Mouse (Mus musculus) heart, embryonic 13.5 days (tissue): Measurements from ENCODE around the gene Ppm1h. TPM values are rescaled to one million over a fixed set of nuclear protein-coding genes. Genes with fewer than 3 reads are reported as not detected.

Experiments used
- ATAC-seq: fragments of 200-750 bp; cut with Nextera tagmentation; 2 replicates; pipeline ENCODE4 v1.8.0; 2017; ENCODE audit warnings: moderate TSS enrichment; ENCODE audit not compliant: insufficient number of reproducible peaks, low FRiP score, low TSS enrichment; ENCODE audit errors: extremely low read depth
- H3K27ac ChIP-seq: fragments of 300-500 bp; sonication (generic); replicated peaks from 2 replicates; pipeline ENCODE4 v1.5.1; 2015; ENCODE audit warnings: moderate library complexity, mild to moderate bottlenecking, inconsistent platforms
- H3K27me3 ChIP-seq: fragments of 300-500 bp; sonication (generic); replicated peaks from 2 replicates; pipeline ENCODE4 v1.6.1; 2015; ENCODE audit warnings: mild to moderate bottlenecking, inconsistent platforms
- H3K36me3 ChIP-seq: fragments of 300-500 bp; sonication (generic); 2 replicates; pipeline ENCODE4 v1.6.1; 2015; ENCODE audit warnings: mild to moderate bottlenecking, inconsistent platforms
- H3K4me1 ChIP-seq: fragments of 300-500 bp; sonication (generic); 2 replicates; pipeline ENCODE4 v1.6.1; 2015; ENCODE audit warnings: inconsistent platforms
- H3K4me2 ChIP-seq: fragments of 300-500 bp; sonication (generic); 2 replicates; pipeline ENCODE4 v1.6.1; 2015; ENCODE audit warnings: inconsistent platforms, mild to moderate bottlenecking, moderate library complexity
- H3K4me3 ChIP-seq: fragments of 300-500 bp; sonication (generic); 2 replicates; pipeline ENCODE4 v1.5.1; 2015; ENCODE audit warnings: moderate library complexity, mild to moderate bottlenecking, inconsistent platforms
- H3K9ac ChIP-seq: fragments of 300-500 bp; sonication (generic); 2 replicates; pipeline ENCODE4 v1.6.1; 2015; ENCODE audit warnings: inconsistent platforms, mild to moderate bottlenecking, moderate library complexity
- H3K9me3 ChIP-seq: fragments of 300-500 bp; sonication (generic); 2 replicates; pipeline ENCODE4 v1.6.1; 2016; ENCODE audit warnings: inconsistent platforms
- WGBS: fragments of 180-500 bp; shearing (Covaris S2); methylation state at CpG from one replicate; pipeline ENCODE4 v1.1.7; 2015; ENCODE audit warnings: mixed read lengths; 5-methylcytosine and 5-hydroxymethylcytosine counted together
- polyA plus RNA-seq: library from polyadenylated mRNA; unstranded; fragments of >200 nt; fragmentation: Nextera tagmentation; extraction: Ambion mirVana; gene quantifications from 2 replicates; pipeline ENCODE4 v1.2.1, GENCODE M21; 2015

Ppm1h gene
- polyA plus RNA-seq, 1 experiment from 2014 or later = 3.9 TPM

GRCm38 (mm10) chr10:122910798-122911225 lies 232.2 kb downstream of the Ppm1h start:
- H3K27ac ChIP-seq = peak overlapping the region; percentile 91; the same call in 1 of the 2 replicates
- 0 out of 2 replicates have a peak overlapping the region, but pooled peaks have one; percentile 24 for H3K9ac ChIP-seq
- ATAC-seq = no peak
- no peak overlapping the region for H3K4me2 ChIP-seq
- H3K27me3 ChIP-seq = no peaks in the 10 kb centered on the region
- peaks cover 7% of the 10 kb centered on the region for H3K36me3 ChIP-seq
- H3K9me3 ChIP-seq = no peaks in the 10 kb centered on the region
- H3K4me1 ChIP-seq = peaks cover 23% of the 10 kb centered on the region
- H3K4me3 ChIP-seq = no peak overlapping the region
- WGBS = 77% methylated on average over 8 of the region's 8 CpGs

- H3K9me3 ChIP-seq = no peaks in the 10 kb centered on the region
- peak overlapping the region; percentile 91 for H3K27ac ChIP-seq
- no peaks in the 10 kb centered on the region for H3K27me3 ChIP-seq
- WGBS = 75% methylated on average over 8 of the region's 8 CpGs
- H3K9ac ChIP-seq = peak overlapping the region; percentile 37; the same call in 1 of the 2 replicates
- H3K4me2 ChIP-seq = peak overlapping the region; percentile 57
- no peak overlapping the region for H3K4me3 ChIP-seq
- H3K36me3 ChIP-seq = peaks cover 7% of the 10 kb centered on the region
- no peak for ATAC-seq
- peaks cover 23% of the 10 kb centered on the region for H3K4me1 ChIP-seq
Observed at GRCm38 (mm10) chr10:122911668-122912067, 233.1 kb downstream of the Ppm1h start.

GRCm38 (mm10) chr10:122912086-122912690 lies 233.6 kb downstream of the Ppm1h start:
- peak overlapping the region; percentile 37 for H3K9ac ChIP-seq
- H3K4me2 ChIP-seq = peak overlapping the region; percentile 57
- H3K4me1 ChIP-seq = peaks cover 23% of the 10 kb centered on the region
- H3K27me3 ChIP-seq = no peaks in the 10 kb centered on the region
- H3K36me3 ChIP-seq = peaks cover 7% of the 10 kb centered on the region
- H3K9me3 ChIP-seq = no peaks in the 10 kb centered on the region
- no peak for ATAC-seq
- WGBS = 38% methylated on average over 11 of the region's 12 CpGs
- H3K27ac ChIP-seq = peak overlapping the region; percentile 91
- H3K4me3 ChIP-seq = peak overlapping the region; percentile 28

- ATAC-seq = peak; percentile 75; the same call in 1 of the 2 replicates
- Histone ChIP-seq H3K27me3 (no peaks in the 10 kb centered on the region), H3K27ac (peak overlapping the region; percentile 91), H3K36me3 (peaks cover 1% of the 10 kb centered on the region; the same call in 1 of the 2 replicates), H3K9ac (peak overlapping the region; percentile 70), H3K4me3 (peak overlapping the region; percentile 28), H3K4me1 (peaks cover 23% of the 10 kb centered on the region), H3K9me3 (no peaks in the 10 kb centered on the region), H3K4me2 (peak overlapping the region; percentile 57)
- 14% methylated on average over 19 of the region's 19 CpGs for WGBS
Observed at GRCm38 (mm10) chr10:122912701-122913368, 234.3 kb downstream of the Ppm1h start.

- Histone ChIP-seq H3K4me3 (no peak overlapping the region), H3K27me3 (no peaks in the 10 kb centered on the region), H3K27ac (peak overlapping the region; percentile 91), H3K9ac (peak overlapping the region; percentile 70), H3K4me1 (peaks cover 23% of the 10 kb centered on the region), H3K4me2 (0 out of 2 replicates have a peak overlapping the region, but pooled peaks have one; percentile 11), H3K9me3 (no peaks in the 10 kb centered on the region), H3K36me3 (no peaks in the 10 kb centered on the region)
- no peak for ATAC-seq
- 59% methylated on average over 11 of the region's 11 CpGs for WGBS
Observed at GRCm38 (mm10) chr10:122913393-122913792, 234.8 kb downstream of the Ppm1h start.

GRCm38 (mm10) chr10:122915905-122916304 lies 237.3 kb downstream of the Ppm1h start:
- H3K4me3 ChIP-seq = no peak overlapping the region
- H3K27ac ChIP-seq = no peak overlapping the region
- peaks cover 23% of the 10 kb centered on the region for H3K4me1 ChIP-seq
- WGBS = 78% methylated on average over 8 of the region's 8 CpGs
- no peaks in the 10 kb centered on the region for H3K27me3 ChIP-seq
- no peak overlapping the region for H3K9ac ChIP-seq
- H3K9me3 ChIP-seq = no peaks in the 10 kb centered on the region
- H3K4me2 ChIP-seq = no peak overlapping the region
- no peaks in the 10 kb centered on the region for H3K36me3 ChIP-seq
- ATAC-seq = no peak

- no peak for ATAC-seq
Observed at GRCm38 (mm10) chr10:122917648-122918324, 239.2 kb downstream of the Ppm1h start.

GRCm38 (mm10) chr10:122918325-122918694 lies 239.7 kb downstream of the Ppm1h start:
- Histone ChIP-seq H3K9me3 (no peaks in the 10 kb centered on the region), H3K4me2 (no peak overlapping the region), H3K4me1 (peaks cover 4% of the 10 kb centered on the region), H3K27me3 (no peaks in the 10 kb centered on the region), H3K27ac (no peak overlapping the region), H3K36me3 (no peaks in the 10 kb centered on the region), H3K9ac (no peak overlapping the region), H3K4me3 (no peak overlapping the region)
- 88% methylated on average over 9 of the region's 9 CpGs for WGBS
- ATAC-seq = no peak

More at GRCm38 (mm10) chr10:122917648-122918324, 239.2 kb downstream of the Ppm1h start:
- H3K27me3 ChIP-seq = no peaks in the 10 kb centered on the region
- WGBS = 82% methylated on average over 14 of the region's 14 CpGs
- no peak overlapping the region for H3K4me3 ChIP-seq
- no peaks in the 10 kb centered on the region for H3K36me3 ChIP-seq
- H3K27ac ChIP-seq = no peak overlapping the region
- no peak overlapping the region for H3K4me2 ChIP-seq
- no peaks in the 10 kb centered on the region for H3K9me3 ChIP-seq
- H3K9ac ChIP-seq = no peak overlapping the region
- peaks cover 9% of the 10 kb centered on the region for H3K4me1 ChIP-seq

- 88% methylated on average over 5 of the region's 5 CpGs for WGBS
- Histone ChIP-seq H3K9me3 (no peaks in the 10 kb centered on the region), H3K4me3 (no peak overlapping the region), H3K36me3 (no peaks in the 10 kb centered on the region), H3K27me3 (no peaks in the 10 kb centered on the region), H3K9ac (no peak overlapping the region), H3K4me1 (no peaks in the 10 kb centered on the region), H3K4me2 (no peak overlapping the region), H3K27ac (no peak overlapping the region)
- ATAC-seq = no peak
Observed at GRCm38 (mm10) chr10:122918754-122919153, 240.2 kb downstream of the Ppm1h start.

- no peak overlapping the region for H3K4me3 ChIP-seq
- H3K9ac ChIP-seq = no peak overlapping the region
- H3K27ac ChIP-seq = no peak overlapping the region
- H3K9me3 ChIP-seq = no peaks in the 10 kb centered on the region
- WGBS = 80% methylated on average over 2 of the region's 2 CpGs
- H3K4me1 ChIP-seq = no peaks in the 10 kb centered on the region
- H3K36me3 ChIP-seq = no peaks in the 10 kb centered on the region
- H3K27me3 ChIP-seq = no peaks in the 10 kb centered on the region
- no peak for ATAC-seq
- H3K4me2 ChIP-seq = no peak overlapping the region
Observed at GRCm38 (mm10) chr10:122919416-122919815, 240.9 kb downstream of the Ppm1h start.

- no peak overlapping the region for H3K27ac ChIP-seq
- ATAC-seq = no peak
- H3K27me3 ChIP-seq = no peaks in the 10 kb centered on the region
- H3K4me2 ChIP-seq = no peak overlapping the region
- WGBS = 78% methylated on average over 11 of the region's 11 CpGs
- H3K4me3 ChIP-seq = no peak overlapping the region
- no peak overlapping the region for H3K9ac ChIP-seq
- H3K36me3 ChIP-seq = no peaks in the 10 kb centered on the region
- H3K4me1 ChIP-seq = no peaks in the 10 kb centered on the region
- H3K9me3 ChIP-seq = no peaks in the 10 kb centered on the region
Observed at GRCm38 (mm10) chr10:122920218-122920795, 241.7 kb downstream of the Ppm1h start.
